In genomic region chr8:105254966-105255350, GRCm38 (mm10) we compare ENCODE assay signal across 8 mouse cellular contexts. TPM values are rescaled to one million over a fixed set of nuclear protein-coding genes. Genes with fewer than 3 reads are reported as not detected.
A peak's percentile ranks its signal among the peaks of the same experiment; 100 is the strongest.
DNase-seq lines count a peak whose midpoint lies in the region; ATAC-seq and TF ChIP-seq lines count a peak whose summit lies in the region.

Gene B3gnt9 (minus strand): TSS chr8:105255153.

- peak; percentile 91 for ATAC-seq in liver, embryonic 14.5 days (ENCODE audit: insufficient read depth)

- WGBS in liver, embryonic 14.5 days (ENCODE audit: insufficient replicate concordance): 2% methylated on average over 14 of the region's 14 CpGs

- peaks cover 13 to 15% of the 10 kb centered on the region in 2 experiments for H3K4me1 ChIP-seq in liver, embryonic 14.5 days (replicated peaks; ENCODE audit: control insufficient read depth in 2 of 2, insufficient read depth in 2 of 2, low read length in 1 of 2)

- TF ChIP-seq EP300 in liver, embryonic 14.5 days (IDR thresholded peaks at IDR 0.05; ENCODE audit: low read depth): no peak

- TF ChIP-seq CTCF in liver, embryonic 14.5 days (IDR thresholded peaks at IDR 0.05; ENCODE audit: low read depth): no peak

- H3K9ac ChIP-seq in liver, embryonic 14.5 days (replicated peaks): peak within 1 kb of the TSS; percentile 71

- peak within 1 kb of the TSS; percentile 100 for H3K4me2 ChIP-seq in liver, embryonic 14.5 days (ENCODE audit: low read depth)

- H3K4me3 ChIP-seq in liver, embryonic 14.5 days (ENCODE audit: insufficient read depth in 1 of 2, low read depth in 2 of 2, low read length in 2 of 2): peak within 1 kb of the TSS; percentile 62 to 82

- peak within 1 kb of the TSS; percentile 71 for H3K27ac ChIP-seq in liver, embryonic 14.5 days

- peaks cover 12% of the 10 kb centered on the region for H3K27me3 ChIP-seq in liver, embryonic 14.5 days (ENCODE audit: control insufficient read depth, insufficient read depth, low read length)

- no peaks in the 10 kb centered on the region for H3K9me3 ChIP-seq in liver, embryonic 14.5 days (ENCODE audit: control insufficient read depth, low read length)

- peak; percentile 64 for DNase-seq in embryo, embryonic 10 days (ENCODE audit: low spot score)
- no peak for DNase-seq in embryo, embryonic 9.5 days (ENCODE audit: extremely low spot score)
- peak; percentile 74 for DNase-seq in c-Kit-positive CD71-positive TER-119-negative erythroid progenitor cells, embryonic 14.5 days (ENCODE audit: low read depth)
- peak; percentile 85 for DNase-seq in gastrocnemius, postnatal 25 days
- peak; percentile 71 for DNase-seq in induced T-regulatory cell, adult 2 months (ENCODE audit: low read depth)
- peak; percentile 70 to 71 (median 71) for DNase-seq in liver, embryonic 14.5 days (ENCODE audit: low read depth in 3 of 3, low spot score in 3 of 3)
- peak; percentile 57 for DNase-seq in naive thymus-derived CD4-positive, alpha-beta T cell, adult 2 months (ENCODE audit: low read depth)
- DNase-seq in thymus, postnatal 36 days: peak; percentile 70 to 80

- H3K36me3 ChIP-seq in liver, embryonic 14.5 days (replicated peaks; ENCODE audit: control insufficient read depth, insufficient read depth, low read depth): peaks cover 18% of the 10 kb centered on the region

RNA-seq across cellular contexts. Expression of gene B3gnt9, which starts in this region (rescaled TPM):
- total RNA-seq in gastrocnemius, postnatal 25 days (2021): 1 to 10 TPM; 2.6 TPM
- polyA plus RNA-seq in liver, embryonic 14.5 days (2012; rRNA removed): 1.6 and 1.7 TPM in 2 replicates
- polyA plus RNA-seq in liver, embryonic 14.5 days (2014; fragmentation: Nextera tagmentation; extraction: Ambion mirVana): 2.3 and 3.1 TPM in 2 replicates
